Mouse (Mus musculus) liver, embryonic 11.5 days (tissue): ENCODE data around the gene Gm49387. TPM values are rescaled to one million over a fixed set of nuclear protein-coding genes. Genes with fewer than 3 reads are reported as not detected.
A peak's percentile ranks its signal among the peaks of the same experiment; 100 is the strongest.

Experiments
- ATAC-seq: fragments of 200-750 bp; cut with Nextera tagmentation; replicated peaks from 2 replicates; pipeline ENCODE4 v1.8.0; 2017; ENCODE audit warnings: moderate number of reproducible peaks, mild to moderate bottlenecking, moderate TSS enrichment, moderate library complexity; ENCODE audit not compliant: low FRiP score
- DNase-seq: peaks from one replicate; pipeline ENCODE4 v3.0.0-alpha.2; 2017; ENCODE audit warnings: low spot score
- H3K27ac ChIP-seq: fragments of 300-500 bp; sonication (generic); 2 replicates; pipeline ENCODE4 v1.5.1; 2014; ENCODE audit warnings: mild to moderate bottlenecking, low read depth, low read length, control low read depth
- H3K27me3 ChIP-seq: fragments of 300-500 bp; sonication (generic); replicated peaks from 2 replicates; pipeline ENCODE4 v1.6.1; 2014; ENCODE audit warnings: low read length, mixed read lengths; ENCODE audit not compliant: control insufficient read depth, insufficient read depth
- H3K36me3 ChIP-seq: fragments of 300-500 bp; sonication (generic); 2 replicates; pipeline ENCODE4 v1.6.1; 2014; ENCODE audit warnings: mild to moderate bottlenecking, low read length, moderate library complexity, mixed read lengths; ENCODE audit not compliant: control insufficient read depth, insufficient read depth
- H3K4me1 ChIP-seq: fragments of 300-500 bp; sonication (generic); replicated peaks from 2 replicates; pipeline ENCODE4 v1.6.1; 2014; ENCODE audit warnings: low read length, mixed read lengths; ENCODE audit not compliant: control insufficient read depth, insufficient read depth
- H3K4me2 ChIP-seq: fragments of 300-500 bp; sonication (generic); 2 replicates; pipeline ENCODE4 v1.6.1; 2014; ENCODE audit warnings: mild to moderate bottlenecking, control low read depth, moderate library complexity
- H3K4me3 ChIP-seq: fragments of 300-500 bp; sonication (generic); 2 replicates; pipeline ENCODE4 v1.5.1; 2014; ENCODE audit warnings: low read depth, low read length, control low read depth
- H3K9ac ChIP-seq: fragments of 300-500 bp; sonication (generic); 2 replicates; pipeline ENCODE4 v1.6.1; 2014; ENCODE audit warnings: low read depth, low read length, control low read depth
- H3K9me3 ChIP-seq: fragments of 300-500 bp; sonication (generic); 2 replicates; pipeline ENCODE4 v1.6.1; 2016; ENCODE audit warnings: low read length, inconsistent platforms, mixed read lengths; ENCODE audit not compliant: control insufficient read depth
- WGBS: fragments of 180-500 bp; shearing (Covaris S2); extraction: QIAGEN DNeasy Blood & Tissue Kit; methylation state at CpG from one replicate; pipeline ENCODE4 v1.1.7; 2014; 5-methylcytosine and 5-hydroxymethylcytosine counted together
- polyA plus RNA-seq: library from polyadenylated mRNA; unstranded; fragments of >200 nt; fragmentation: Nextera tagmentation; extraction: Ambion mirVana; gene quantifications from 2 replicates; pipeline ENCODE4 v1.2.1, GENCODE M21; 2014

The Gm49387 gene
- polyA plus RNA-seq, 1 experiment from 2014 or later: 0.19 TPM

DNA sequence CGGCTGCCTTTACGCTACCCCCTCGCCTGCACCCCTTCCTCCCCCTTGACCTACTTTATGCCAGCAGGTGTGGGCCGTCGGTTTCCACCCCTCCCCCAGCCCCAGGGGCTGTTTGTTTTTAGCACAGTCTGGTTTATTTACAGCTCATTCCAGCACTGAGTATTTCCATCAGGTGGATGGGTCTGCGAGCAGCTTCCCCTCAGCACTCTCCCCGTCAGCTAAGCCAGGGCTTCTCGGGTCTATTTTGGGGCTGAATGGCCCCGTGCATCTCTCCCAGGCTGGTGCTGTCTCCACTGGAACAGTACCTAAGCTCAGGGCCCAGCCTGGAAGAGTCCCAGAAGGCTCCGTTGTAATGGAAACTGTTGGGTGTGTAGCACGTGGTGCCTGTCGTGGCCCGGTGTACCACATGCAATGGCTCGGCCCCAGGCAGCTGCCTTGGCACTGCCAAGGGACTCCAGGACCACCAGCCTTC is 84.7 kb downstream of the Gm49387 start:
- Histone ChIP-seq H3K4me1 (no peaks in the 10 kb centered on the region), H3K9ac (no peak overlapping the region), H3K36me3 (no peaks in the 10 kb centered on the region), H3K4me3 (no peak overlapping the region), H3K4me2 (no peak overlapping the region), H3K27me3 (no peaks in the 10 kb centered on the region; the same call in 1 of the 2 replicates), H3K27ac (no peak overlapping the region), H3K9me3 (no peaks in the 10 kb centered on the region)
- DNase-seq: no peak
- WGBS: 63% methylated on average over 14 of the region's 14 CpGs
- ATAC-seq: no peak

DNA sequence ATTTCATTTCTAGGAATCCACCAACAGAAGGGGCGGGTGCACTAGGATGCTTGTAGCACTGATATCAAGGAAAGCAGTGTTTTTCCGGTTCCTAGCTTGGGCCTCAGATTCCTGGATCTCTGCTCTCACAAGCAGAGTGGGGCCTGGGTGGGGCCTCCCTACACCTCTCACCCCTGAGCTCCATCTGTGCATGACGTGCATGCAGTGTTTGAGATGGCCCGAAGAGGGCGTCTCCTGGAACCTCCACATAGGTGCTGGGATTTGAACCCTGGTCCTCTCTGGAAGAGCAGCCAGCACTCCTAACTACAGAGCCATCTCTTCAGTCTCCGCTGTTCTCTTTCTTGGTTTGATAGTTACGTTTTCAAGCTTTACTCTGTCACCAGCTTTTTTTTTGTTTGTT is 85.7 kb downstream of the Gm49387 start:
- Histone ChIP-seq H3K4me1 (no peaks in the 10 kb centered on the region), H3K9me3 (no peaks in the 10 kb centered on the region), H3K9ac (no peak overlapping the region), H3K4me2 (no peak overlapping the region), H3K27ac (no peak overlapping the region), H3K27me3 (no peaks in the 10 kb centered on the region; the same call in 1 of the 2 replicates), H3K36me3 (no peaks in the 10 kb centered on the region), H3K4me3 (no peak overlapping the region)
- WGBS: 84% methylated on average over 7 of the region's 7 CpGs
- ATAC-seq (no peak), DNase-seq (no peak)

DNA sequence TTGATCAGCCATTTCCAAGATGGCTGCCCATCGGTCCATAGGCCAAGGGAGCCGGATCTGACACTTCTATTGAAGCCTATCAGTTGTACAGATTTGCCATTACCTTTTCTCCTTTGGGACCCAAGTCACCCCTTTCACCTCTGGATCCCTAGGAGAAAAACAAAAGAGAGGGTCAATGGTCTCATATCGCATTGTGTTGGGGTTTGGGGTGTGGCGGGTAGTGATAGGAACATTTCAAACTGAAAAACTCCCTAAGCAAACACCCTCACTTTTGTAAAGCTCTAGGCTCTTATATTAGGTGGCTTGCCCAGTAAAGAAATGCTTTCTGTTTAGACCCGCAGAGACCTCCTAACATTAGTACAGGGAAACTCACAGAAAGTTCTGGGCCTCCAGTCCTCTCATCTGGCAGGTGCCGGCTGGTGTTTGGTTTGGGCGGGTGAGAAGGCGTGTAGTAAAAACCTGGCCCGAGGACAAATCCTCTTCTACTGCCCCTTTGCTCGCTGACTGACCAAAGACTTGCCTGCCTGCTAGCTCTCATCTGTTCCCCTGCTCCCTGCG is 96.7 kb downstream of the Gm49387 start:
- ATAC-seq: no peak
- WGBS: 78% methylated on average over 11 of the region's 11 CpGs
- Histone ChIP-seq H3K27me3 (no peaks in the 10 kb centered on the region), H3K4me3 (no peak overlapping the region), H3K9ac (no peak overlapping the region), H3K36me3 (no peaks in the 10 kb centered on the region), H3K4me2 (no peak overlapping the region), H3K9me3 (no peaks in the 10 kb centered on the region), H3K4me1 (no peaks in the 10 kb centered on the region), H3K27ac (no peak overlapping the region)
- no peak for DNase-seq

DNA sequence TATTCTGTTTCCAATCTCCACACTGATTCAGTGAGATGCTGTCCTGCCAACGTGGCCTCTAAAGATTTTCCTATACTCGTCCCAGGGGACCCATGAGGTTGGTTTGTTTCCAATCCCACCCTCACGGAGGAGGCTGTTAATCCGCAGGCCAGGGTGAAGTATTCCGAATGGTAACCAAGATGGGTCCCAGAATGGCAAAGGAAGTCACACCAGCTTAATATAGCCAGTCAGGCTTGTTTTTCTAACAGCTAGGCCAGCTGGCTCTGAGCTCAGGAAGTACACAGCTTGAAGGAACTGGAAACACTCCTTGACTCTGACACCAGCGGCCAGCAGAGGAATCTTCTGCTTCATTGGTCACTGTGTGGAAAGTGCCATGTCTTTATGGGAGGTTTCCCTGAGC is 103.4 kb downstream of the Gm49387 start:
- DNase-seq (no peak), ATAC-seq (no peak)
- Histone ChIP-seq H3K27me3 (no peaks in the 10 kb centered on the region), H3K4me3 (no peak overlapping the region), H3K4me1 (peaks cover 3% of the 10 kb centered on the region; the same call in 1 of the 2 replicates), H3K4me2 (no peak overlapping the region), H3K36me3 (no peaks in the 10 kb centered on the region), H3K9me3 (no peaks in the 10 kb centered on the region), H3K9ac (no peak overlapping the region), H3K27ac (no peak overlapping the region)
- WGBS: 76% methylated on average over 6 of the region's 6 CpGs

GRCm38 (mm10) chr14:31532656-31533055 is 108.0 kb downstream of the Gm49387 start:
- ATAC-seq: no peak
- no peaks in the 10 kb centered on the region for H3K36me3 ChIP-seq
- H3K4me3 ChIP-seq: no peak overlapping the region
- H3K4me1 ChIP-seq: peaks cover 14% of the 10 kb centered on the region; the same call in 1 of the 2 replicates
- H3K27me3 ChIP-seq: no peaks in the 10 kb centered on the region
- no peaks in the 10 kb centered on the region for H3K9me3 ChIP-seq
- H3K27ac ChIP-seq: no peak overlapping the region
- no peak for DNase-seq
- 59% methylated on average over 3 of the region's 3 CpGs for WGBS
- no peak overlapping the region for H3K9ac ChIP-seq
- H3K4me2 ChIP-seq: no peak overlapping the region

GRCm38 (mm10) chr14:31531506-31532148 is 109.1 kb downstream of the Gm49387 start:
- Histone ChIP-seq H3K4me3 (no peak overlapping the region), H3K4me1 (peaks cover 14% of the 10 kb centered on the region; the same call in 1 of the 2 replicates), H3K27me3 (no peaks in the 10 kb centered on the region), H3K27ac (0 out of 2 replicates have a peak overlapping the region, but pooled peaks have one; percentile 36), H3K9ac (no peak overlapping the region), H3K36me3 (no peaks in the 10 kb centered on the region), H3K9me3 (no peaks in the 10 kb centered on the region), H3K4me2 (0 out of 2 replicates have a peak overlapping the region, but pooled peaks have one; percentile 7)
- 39% methylated on average over 12 of the region's 12 CpGs for WGBS
- DNase-seq (no peak), ATAC-seq (no peak)

- H3K9me3 ChIP-seq: no peaks in the 10 kb centered on the region
- H3K4me3 ChIP-seq: no peak overlapping the region
- H3K27me3 ChIP-seq: no peaks in the 10 kb centered on the region
- H3K4me2 ChIP-seq: no peak overlapping the region
- ATAC-seq (no peak), DNase-seq (no peak)
- 0 out of 2 replicates have a peak overlapping the region, but pooled peaks have one; percentile 36 for H3K27ac ChIP-seq
- no peak overlapping the region for H3K9ac ChIP-seq
- H3K36me3 ChIP-seq: no peaks in the 10 kb centered on the region
- peaks cover 14% of the 10 kb centered on the region; the same call in 1 of the 2 replicates for H3K4me1 ChIP-seq
- 72% methylated on average over 4 of the region's 4 CpGs for WGBS
Observed at GRCm38 (mm10) chr14:31530847-31531246, 109.8 kb downstream of the Gm49387 start.

- WGBS: 71% methylated on average over 7 of the region's 7 CpGs
- H3K9me3 ChIP-seq: no peaks in the 10 kb centered on the region
- DNase-seq: no peak
- no peaks in the 10 kb centered on the region for H3K4me1 ChIP-seq
- H3K4me2 ChIP-seq: no peak overlapping the region
- no peaks in the 10 kb centered on the region for H3K36me3 ChIP-seq
- no peak for ATAC-seq
- H3K4me3 ChIP-seq: no peak overlapping the region
- no peak overlapping the region for H3K27ac ChIP-seq
- H3K27me3 ChIP-seq: no peaks in the 10 kb centered on the region
- no peak overlapping the region for H3K9ac ChIP-seq
Observed at GRCm38 (mm10) chr14:31525040-31525810, 115.5 kb downstream of the Gm49387 start.
